Mouse (Mus musculus) embryonic facial prominence, embryonic 12.5 days (tissue): Measurements from ENCODE around the gene Ptn. TPM values are rescaled to one million over a fixed set of nuclear protein-coding genes. Genes with fewer than 3 reads are reported as not detected.

Source experiments
- ATAC-seq: fragments of 200-750 bp; cut with Nextera tagmentation; 2 replicates; pipeline ENCODE4 v1.8.0; 2017; ENCODE audit not compliant: insufficient number of reproducible peaks, insufficient read depth, low FRiP score, low TSS enrichment
- H3K27ac ChIP-seq: fragments of 300-500 bp; sonication (generic); 2 replicates; pipeline ENCODE4 v1.5.1; 2016; ENCODE audit warnings: mild to moderate bottlenecking
- H3K27me3 ChIP-seq: fragments of 300-500 bp; sonication (generic); 2 replicates; pipeline ENCODE4 v1.6.1; 2016; ENCODE audit warnings: mild to moderate bottlenecking, moderate library complexity
- H3K36me3 ChIP-seq: fragments of 300-500 bp; sonication (generic); 2 replicates; pipeline ENCODE4 v1.6.1; 2016; ENCODE audit warnings: mild to moderate bottlenecking
- H3K4me1 ChIP-seq: fragments of 300-500 bp; sonication (generic); 2 replicates; pipeline ENCODE4 v1.6.1; 2016
- H3K4me2 ChIP-seq: fragments of 300-500 bp; sonication (generic); replicated peaks from 2 replicates; pipeline ENCODE4 v1.6.1; 2016; ENCODE audit warnings: mild to moderate bottlenecking, moderate library complexity
- H3K4me3 ChIP-seq: fragments of 300-500 bp; sonication (generic); 2 replicates; pipeline ENCODE4 v1.5.1; 2016; ENCODE audit warnings: mild to moderate bottlenecking
- H3K9ac ChIP-seq: fragments of 300-500 bp; sonication (generic); 2 replicates; pipeline ENCODE4 v1.6.1; 2016; ENCODE audit warnings: mild to moderate bottlenecking, moderate library complexity
- H3K9me3 ChIP-seq: fragments of 300-500 bp; sonication (generic); 2 replicates; pipeline ENCODE4 v1.6.1; 2016; ENCODE audit warnings: mild to moderate bottlenecking, moderate library complexity
- WGBS: fragments of 180-500 bp; shearing (Covaris S2); methylation state at CpG from one replicate; pipeline ENCODE4 v1.1.7; 2016; 5-methylcytosine and 5-hydroxymethylcytosine counted together
- polyA plus RNA-seq: library from polyadenylated mRNA; unstranded; fragments of >200 nt; fragmentation: Nextera tagmentation; extraction: Ambion mirVana; gene quantifications from 2 replicates; pipeline ENCODE4 v1.2.1, GENCODE M21; 2016

Gene Ptn
- polyA plus RNA-seq, 1 experiment from 2014 or later: 730 TPM

GRCm38 (mm10) chr6:36838747-36839146 is 28.7 kb upstream of the Ptn start:
- WGBS: 87% methylated on average over 1 of the region's 1 CpGs
- Histone ChIP-seq H3K4me1 (peaks cover 29% of the 10 kb centered on the region; the same call in 1 of the 2 replicates), H3K9ac (no peak overlapping the region), H3K4me2 (no peak overlapping the region), H3K36me3 (no peaks in the 10 kb centered on the region), H3K27ac (no peak overlapping the region), H3K4me3 (no peak overlapping the region), H3K9me3 (no peaks in the 10 kb centered on the region), H3K27me3 (no peaks in the 10 kb centered on the region)
- no peak for ATAC-seq

DNA sequence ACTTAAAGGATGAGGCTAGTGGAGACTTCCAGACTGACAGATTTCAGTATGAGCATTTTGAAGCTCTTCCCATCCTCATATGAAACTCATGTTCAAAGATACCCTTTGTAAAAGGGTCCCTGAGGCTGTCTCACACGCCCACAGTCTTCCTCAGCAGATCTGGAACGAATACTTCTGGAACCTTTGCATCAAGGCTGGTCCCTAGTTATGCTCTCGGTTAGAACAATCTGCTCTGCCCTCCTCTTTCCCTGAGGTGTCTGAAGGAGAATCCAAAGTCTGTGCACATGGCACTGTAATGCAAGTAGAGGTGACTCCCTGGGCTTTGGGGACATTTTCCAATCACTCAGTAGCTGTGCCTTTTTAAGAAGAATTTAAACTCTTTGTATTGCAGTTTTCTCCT is 25.3 kb upstream of the Ptn start:
- Histone ChIP-seq H3K4me3 (no peak overlapping the region), H3K4me1 (peaks cover 21% of the 10 kb centered on the region), H3K36me3 (no peaks in the 10 kb centered on the region), H3K27me3 (no peaks in the 10 kb centered on the region), H3K9me3 (no peaks in the 10 kb centered on the region), H3K4me2 (no peak overlapping the region), H3K9ac (no peak overlapping the region), H3K27ac (no peak overlapping the region)
- no peak for ATAC-seq
- WGBS: 55% methylated on average over 3 of the region's 3 CpGs

DNA sequence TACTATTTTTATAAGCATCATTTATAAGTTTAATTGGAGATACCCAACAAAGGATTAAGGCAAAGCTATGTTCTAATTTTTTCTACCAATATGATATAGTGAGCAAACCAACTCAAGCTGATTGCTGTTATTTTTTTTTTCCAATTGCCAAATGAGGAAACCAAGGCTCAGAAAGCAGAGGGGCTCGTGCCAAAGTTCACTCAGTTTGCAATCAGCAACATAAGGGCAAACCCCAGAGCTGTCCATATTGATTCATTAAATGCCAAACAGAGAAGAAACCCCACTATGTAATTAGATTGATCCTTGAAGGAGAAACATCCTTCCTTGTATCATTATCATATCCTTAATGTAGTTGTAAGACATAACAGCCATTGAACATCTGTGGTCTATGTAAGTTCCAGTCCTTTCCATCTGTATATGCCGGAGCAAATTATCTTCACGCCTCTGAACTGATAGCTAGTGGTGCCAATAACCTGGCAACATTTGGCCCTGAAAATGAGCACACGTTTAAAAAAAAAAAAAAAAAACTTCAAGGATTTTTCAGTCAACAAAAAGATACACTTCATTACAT is 24.8 kb upstream of the Ptn start:
- H3K36me3 ChIP-seq: no peaks in the 10 kb centered on the region
- no peak for ATAC-seq
- H3K4me2 ChIP-seq: no peak overlapping the region
- no peak overlapping the region for H3K27ac ChIP-seq
- H3K4me3 ChIP-seq: no peak overlapping the region
- H3K27me3 ChIP-seq: no peaks in the 10 kb centered on the region
- WGBS: 78% methylated on average over 4 of the region's 4 CpGs
- no peak overlapping the region for H3K9ac ChIP-seq
- H3K9me3 ChIP-seq: no peaks in the 10 kb centered on the region
- H3K4me1 ChIP-seq: peaks cover 21% of the 10 kb centered on the region

DNA sequence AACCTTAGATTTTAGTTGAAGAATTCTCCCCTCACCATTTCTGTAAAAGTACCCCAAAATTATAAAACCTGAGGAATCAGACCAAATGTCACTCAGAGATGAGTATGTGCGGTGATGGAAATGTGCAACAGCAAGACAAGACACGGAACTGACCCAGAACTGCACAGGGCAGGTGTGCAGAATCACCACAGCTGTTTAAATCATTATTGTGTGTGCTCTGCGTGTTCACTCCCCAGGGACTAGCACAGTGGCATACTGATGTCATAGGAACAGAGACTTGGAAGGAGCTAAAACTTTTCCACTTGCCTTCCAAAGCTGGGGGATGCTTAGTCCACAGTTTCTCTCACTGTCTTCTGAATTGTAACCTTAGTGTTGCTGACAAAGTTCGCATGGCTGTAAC is 22.7 kb upstream of the Ptn start:
- no peak overlapping the region for H3K27ac ChIP-seq
- 63% methylated on average over 4 of the region's 4 CpGs for WGBS
- no peaks in the 10 kb centered on the region for H3K27me3 ChIP-seq
- H3K9ac ChIP-seq: no peak overlapping the region
- no peak overlapping the region for H3K4me2 ChIP-seq
- H3K9me3 ChIP-seq: no peaks in the 10 kb centered on the region
- ATAC-seq: no peak
- H3K4me1 ChIP-seq: peaks cover 17% of the 10 kb centered on the region
- no peak overlapping the region for H3K4me3 ChIP-seq
- H3K36me3 ChIP-seq: no peaks in the 10 kb centered on the region

- no peak overlapping the region for H3K27ac ChIP-seq
- H3K27me3 ChIP-seq: no peaks in the 10 kb centered on the region
- H3K4me1 ChIP-seq: peaks cover 15% of the 10 kb centered on the region
- no peak overlapping the region for H3K4me3 ChIP-seq
- no peaks in the 10 kb centered on the region for H3K9me3 ChIP-seq
- no peaks in the 10 kb centered on the region for H3K36me3 ChIP-seq
- no peak overlapping the region for H3K4me2 ChIP-seq
- no peak for ATAC-seq
- WGBS: 49% methylated on average over 2 of the region's 2 CpGs
- no peak overlapping the region for H3K9ac ChIP-seq
Measured at GRCm38 (mm10) chr6:36832207-36832606, 22.2 kb upstream of the Ptn start.

DNA sequence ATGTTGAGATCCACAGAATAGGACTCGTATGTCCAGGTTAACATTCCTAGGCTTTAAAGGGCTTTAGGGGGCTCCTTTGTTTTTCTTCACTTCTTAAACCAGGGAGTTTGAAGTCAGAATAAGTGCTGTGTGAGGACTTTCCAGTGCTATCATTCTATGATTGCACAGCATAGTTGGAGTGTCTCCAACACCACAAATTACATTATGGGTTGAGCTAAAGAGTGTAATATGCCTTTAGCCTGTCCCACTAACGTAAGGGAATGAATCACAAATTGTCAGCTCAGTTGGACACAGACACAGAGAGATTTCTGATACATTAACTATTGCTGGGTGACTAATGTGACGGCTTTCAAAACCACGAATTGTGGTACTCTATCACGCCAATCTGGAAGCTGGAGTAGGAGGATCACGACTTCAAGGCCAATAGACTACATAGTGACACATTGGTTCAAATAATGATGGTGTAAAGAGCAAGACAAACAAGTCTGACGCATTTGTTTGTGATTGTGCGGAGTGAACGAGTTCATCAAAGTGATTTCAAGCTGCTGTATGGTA is 20.4 kb upstream of the Ptn start:
- H3K4me3 ChIP-seq: no peak overlapping the region
- H3K27ac ChIP-seq: no peak overlapping the region
- H3K27me3 ChIP-seq: no peaks in the 10 kb centered on the region
- 72% methylated on average over 9 of the region's 9 CpGs for WGBS
- ATAC-seq: no peak
- H3K4me1 ChIP-seq: peaks cover 7% of the 10 kb centered on the region
- H3K9ac ChIP-seq: no peak overlapping the region
- no peaks in the 10 kb centered on the region for H3K36me3 ChIP-seq
- H3K4me2 ChIP-seq: no peak overlapping the region
- no peaks in the 10 kb centered on the region for H3K9me3 ChIP-seq

- Histone ChIP-seq H3K4me1 (peaks cover 11% of the 10 kb centered on the region; the same call in 1 of the 2 replicates), H3K9me3 (no peaks in the 10 kb centered on the region), H3K27ac (peak overlapping the region; percentile 85), H3K36me3 (no peaks in the 10 kb centered on the region), H3K9ac (no peak overlapping the region), H3K4me3 (no peak overlapping the region), H3K4me2 (no peak overlapping the region), H3K27me3 (no peaks in the 10 kb centered on the region)
- no peak for ATAC-seq
Measured at GRCm38 (mm10) chr6:36819784-36820050, 9.7 kb upstream of the Ptn start.

GRCm38 (mm10) chr6:36819019-36819783 is 9.2 kb upstream of the Ptn start:
- no peaks in the 10 kb centered on the region for H3K36me3 ChIP-seq
- WGBS: 37% methylated on average over 8 of the region's 8 CpGs
- no peak overlapping the region for H3K9ac ChIP-seq
- H3K4me2 ChIP-seq: no peak overlapping the region; the same call in 1 of the 2 replicates
- H3K4me3 ChIP-seq: no peak overlapping the region
- ATAC-seq: peak; percentile 93
- H3K9me3 ChIP-seq: no peaks in the 10 kb centered on the region
- H3K27me3 ChIP-seq: no peaks in the 10 kb centered on the region
- peaks cover 11% of the 10 kb centered on the region; the same call in 1 of the 2 replicates for H3K4me1 ChIP-seq
- H3K27ac ChIP-seq: peak overlapping the region; percentile 85

GRCm38 (mm10) chr6:36818281-36819018 is 8.4 kb upstream of the Ptn start:
- H3K4me3 ChIP-seq: no peak overlapping the region
- H3K36me3 ChIP-seq: no peaks in the 10 kb centered on the region
- no peaks in the 10 kb centered on the region for H3K27me3 ChIP-seq
- H3K4me1 ChIP-seq: peaks cover 11% of the 10 kb centered on the region; the same call in 1 of the 2 replicates
- WGBS: 60% methylated on average over 4 of the region's 4 CpGs
- no peak overlapping the region for H3K4me2 ChIP-seq
- ATAC-seq: no peak
- H3K9ac ChIP-seq: no peak overlapping the region
- H3K27ac ChIP-seq: peak overlapping the region; percentile 85; the same call in 1 of the 2 replicates
- H3K9me3 ChIP-seq: no peaks in the 10 kb centered on the region

GRCm38 (mm10) chr6:36816666-36817065 is 6.6 kb upstream of the Ptn start:
- Histone ChIP-seq H3K27ac (no peak overlapping the region), H3K9ac (no peak overlapping the region), H3K9me3 (no peaks in the 10 kb centered on the region), H3K4me3 (no peak overlapping the region), H3K4me1 (peaks cover 13% of the 10 kb centered on the region; the same call in 1 of the 2 replicates), H3K4me2 (no peak overlapping the region), H3K36me3 (no peaks in the 10 kb centered on the region), H3K27me3 (no peaks in the 10 kb centered on the region)
- 89% methylated on average over 3 of the region's 3 CpGs for WGBS
- ATAC-seq: no peak

- 80% methylated on average over 2 of the region's 2 CpGs for WGBS
- H3K27me3 ChIP-seq: no peaks in the 10 kb centered on the region
- ATAC-seq: no peak
Measured at GRCm38 (mm10) chr6:36815992-36816391, 6.0 kb upstream of the Ptn start.

More at GRCm38 (mm10) chr6:36815992-36816391, 6.0 kb upstream of the Ptn start:
- H3K4me3 ChIP-seq: no peak overlapping the region
- H3K9me3 ChIP-seq: no peaks in the 10 kb centered on the region
- H3K27ac ChIP-seq: no peak overlapping the region
- no peaks in the 10 kb centered on the region for H3K36me3 ChIP-seq
- H3K4me2 ChIP-seq: no peak overlapping the region
- peaks cover 15% of the 10 kb centered on the region; the same call in 1 of the 2 replicates for H3K4me1 ChIP-seq
- H3K9ac ChIP-seq: no peak overlapping the region
